Mouse (Mus musculus) brain, embryonic 14.5 days (tissue): ENCODE data around the gene Egfem1.

Source experiments
- CTCF ChIP-seq: fragments of 200-500 bp; IDR thresholded peaks from 2 replicates; pipeline ENCODE4 v1.5.1; 2012; ENCODE audit warnings: inconsistent platforms, mild to moderate bottlenecking, moderate library complexity, borderline replicate concordance; ENCODE audit not compliant: insufficient read depth, insufficient read length; ENCODE audit errors: extremely low read depth
- POLR2A ChIP-seq: fragments of 200-500 bp; IDR thresholded peaks from 2 replicates; pipeline ENCODE4 v1.6.1; 2012; ENCODE audit warnings: mild to moderate bottlenecking, inconsistent platforms, borderline replicate concordance; ENCODE audit not compliant: poor library complexity, insufficient read depth, insufficient read length, severe bottlenecking; ENCODE audit errors: extremely low read depth

DNA sequence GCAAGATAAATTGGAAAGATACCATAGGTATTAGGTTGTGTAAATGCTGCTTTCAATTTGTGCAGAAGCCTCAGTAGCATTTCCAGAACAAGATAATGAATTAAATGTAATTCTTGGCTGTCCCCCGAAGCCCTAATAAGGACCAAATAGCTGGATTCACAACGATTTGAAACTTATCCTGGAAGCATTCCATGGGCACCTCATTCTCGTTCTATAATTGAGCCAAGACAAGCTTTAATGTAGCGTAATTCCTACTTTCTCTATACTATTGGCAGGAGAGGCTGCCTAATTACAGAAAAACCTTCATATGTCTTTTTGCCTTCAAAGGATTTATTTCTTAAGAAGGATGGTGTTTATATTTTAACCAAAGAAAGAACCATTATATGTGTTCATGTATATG lies 18.7 kb upstream of the Egfem1 start:
- TF ChIP-seq CTCF (no peak), POLR2A (no peak)
